8 mouse cellular contexts compared by ENCODE assay signal in the genomic region with DNA sequence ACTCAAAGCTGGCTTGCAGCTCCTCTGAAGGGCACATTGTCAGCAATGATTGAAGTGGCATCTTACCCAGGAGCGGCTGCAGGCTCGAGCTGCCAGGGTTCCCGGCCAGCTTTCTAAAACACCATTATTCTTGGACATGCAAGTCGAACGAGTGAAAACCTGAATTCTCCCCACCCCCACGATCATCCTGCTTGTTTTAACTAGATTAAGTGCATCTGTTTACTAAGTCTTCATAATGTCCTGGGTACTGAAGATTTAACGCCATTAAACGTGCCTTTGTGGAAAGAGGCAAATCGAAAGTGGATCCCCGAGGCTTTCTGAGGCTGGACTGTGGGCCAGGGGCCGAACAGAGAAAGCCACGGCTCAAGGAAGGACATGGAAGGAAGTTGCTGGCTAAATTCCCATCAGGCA.
DNase-seq lines count a peak whose midpoint lies in the region; ATAC-seq and TF ChIP-seq lines count a peak whose summit lies in the region.

No protein-coding gene starts in this region.

- H3K36me3 ChIP-seq in liver, postnatal 0 days (replicated peaks; ENCODE audit: insufficient read depth, low read length) = no peaks in the 10 kb centered on the region
- H3K36me3 ChIP-seq in liver, embryonic 12.5 days = no peaks in the 10 kb centered on the region
- H3K36me3 ChIP-seq in lung, postnatal 0 days (ENCODE audit: insufficient read depth, low read length) = no peaks in the 10 kb centered on the region
- H3K36me3 ChIP-seq in limb, embryonic 10.5 days = no peaks in the 10 kb centered on the region

- TF ChIP-seq CTCF in liver, postnatal 0 days (IDR thresholded peaks at IDR 0.05; ENCODE audit: low read depth) = no peak
- TF ChIP-seq CTCF in embryonic fibroblast, embryonic 13.5 days (IDR thresholded peaks at IDR 0.05; ENCODE audit: borderline replicate concordance, insufficient read depth, low read length) = no peak
- no peak for TF ChIP-seq CTCF in lung, postnatal 0 days (IDR thresholded peaks at IDR 0.05)

- peak; percentile 75 to 94 for DNase-seq in adrenal gland, adult (ENCODE audit: inconsistent age in 2 of 2, low spot score in 1 of 2)
- DNase-seq in adrenal gland, postnatal 4 days (ENCODE audit: low spot score in 2 of 2) = no peak
- no peak for DNase-seq in liver, postnatal 0 days
- DNase-seq in lung, postnatal 0 days (ENCODE audit: low spot score) = peak; percentile 42
- DNase-seq in limb, embryonic 10.5 days (ENCODE audit: low spot score) = no peak
- DNase-seq in urinary bladder, postnatal 36 days (ENCODE audit: low spot score in 2 of 2) = no peak

- no peaks in the 10 kb centered on the region for H3K4me1 ChIP-seq in liver, postnatal 0 days (ENCODE audit: insufficient read depth)
- H3K4me1 ChIP-seq in liver, embryonic 12.5 days = no peaks in the 10 kb centered on the region
- H3K4me1 ChIP-seq in embryonic fibroblast, embryonic 13.5 days (ENCODE audit: control insufficient read depth, insufficient read depth, low read length) = 0 out of 2 replicates have a peak, but pooled peaks cover 2% of the 10 kb centered on the region
- H3K4me1 ChIP-seq in lung, postnatal 0 days (ENCODE audit: insufficient read depth, low read depth, low read length) = peaks cover 11% of the 10 kb centered on the region
- peaks cover 22% of the 10 kb centered on the region for H3K4me1 ChIP-seq in limb, embryonic 10.5 days

- no peak overlapping the region for H3K4me3 ChIP-seq in liver, postnatal 0 days (ENCODE audit: low read depth, low read length)
- no peak overlapping the region for H3K4me3 ChIP-seq in liver, embryonic 12.5 days
- no peak overlapping the region for H3K4me3 ChIP-seq in embryonic fibroblast, embryonic 13.5 days (ENCODE audit: insufficient read depth, low read length)
- peak overlapping the region; percentile 16 for H3K4me3 ChIP-seq in lung, postnatal 0 days (ENCODE audit: low read depth, low read length)
- no peak overlapping the region for H3K4me3 ChIP-seq in limb, embryonic 10.5 days

- ATAC-seq in liver, postnatal 0 days = no peak
- no peak for ATAC-seq in liver, embryonic 12.5 days
- ATAC-seq in lung, postnatal 0 days = no peak

- H3K9ac ChIP-seq in liver, postnatal 0 days (replicated peaks) = no peak overlapping the region
- no peak overlapping the region for H3K9ac ChIP-seq in liver, embryonic 12.5 days
- no peak overlapping the region for H3K9ac ChIP-seq in lung, postnatal 0 days (replicated peaks; ENCODE audit: low read depth)

- H3K9me3 ChIP-seq in liver, postnatal 0 days (ENCODE audit: low read length) = no peaks in the 10 kb centered on the region
- no peaks in the 10 kb centered on the region for H3K9me3 ChIP-seq in liver, embryonic 12.5 days (replicated peaks)
- H3K9me3 ChIP-seq in lung, postnatal 0 days (ENCODE audit: low read length) = no peaks in the 10 kb centered on the region
- H3K9me3 ChIP-seq in limb, embryonic 10.5 days (replicated peaks) = no peaks in the 10 kb centered on the region

- no peak for TF ChIP-seq POLR2A in embryonic fibroblast, embryonic 13.5 days (IDR thresholded peaks at IDR 0.05; ENCODE audit: low read depth, low read length)

- 61% methylated on average over 12 of the region's 12 CpGs for WGBS in liver, postnatal 0 days (ENCODE audit: insufficient replicate concordance)
- 56% methylated on average over 12 of the region's 12 CpGs for WGBS in liver, embryonic 12.5 days (ENCODE audit: insufficient replicate concordance)
- 24% methylated on average over 12 of the region's 12 CpGs for WGBS in lung, postnatal 0 days
- 71% methylated on average over 12 of the region's 12 CpGs for WGBS in limb, embryonic 10.5 days

- no peak overlapping the region for H3K27ac ChIP-seq in liver, postnatal 0 days (ENCODE audit: low read depth)
- no peak overlapping the region for H3K27ac ChIP-seq in liver, embryonic 12.5 days
- peak overlapping the region; percentile 6; the same call in 1 of the 2 replicates for H3K27ac ChIP-seq in embryonic fibroblast, embryonic 13.5 days (ENCODE audit: insufficient read depth, low read length)
- peak overlapping the region; percentile 47 for H3K27ac ChIP-seq in lung, postnatal 0 days (ENCODE audit: low read length)
- H3K27ac ChIP-seq in limb, embryonic 10.5 days = no peak overlapping the region

- peak overlapping the region; percentile 13; the same call in 1 of the 2 replicates for H3K4me2 ChIP-seq in liver, postnatal 0 days (ENCODE audit: low read depth, low read length)
- no peak overlapping the region for H3K4me2 ChIP-seq in liver, embryonic 12.5 days
- H3K4me2 ChIP-seq in lung, postnatal 0 days (replicated peaks; ENCODE audit: low read depth, low read length) = peak overlapping the region; percentile 49

- TF ChIP-seq EP300 in liver, postnatal 0 days (IDR thresholded peaks at IDR 0.05; ENCODE audit: low read depth) = no peak
- TF ChIP-seq EP300 in lung, postnatal 0 days (IDR thresholded peaks at IDR 0.05) = no peak

- peaks cover 37% of the 10 kb centered on the region for H3K27me3 ChIP-seq in liver, postnatal 0 days (ENCODE audit: insufficient read depth, low read length)
- H3K27me3 ChIP-seq in liver, embryonic 12.5 days (replicated peaks) = peaks cover 84% of the 10 kb centered on the region
- H3K27me3 ChIP-seq in lung, postnatal 0 days (replicated peaks; ENCODE audit: insufficient read depth, low read length) = no peaks in the 10 kb centered on the region
- H3K27me3 ChIP-seq in limb, embryonic 10.5 days (ENCODE audit: low read depth, poor library complexity, severe bottlenecking) = peaks cover 95% of the 10 kb centered on the region

Comparison
In these comparisons a context has a peak if more than half of its experiments do, and no peak if none do; other contexts are left out.
1. DNase-seq: peak in adrenal gland, adult (2 of 2) and lung, postnatal 0 days (single experiment); none in adrenal gland, postnatal 4 days (0 of 2), liver, postnatal 0 days (single experiment), limb, embryonic 10.5 days (single experiment) and urinary bladder, postnatal 36 days (0 of 2).
2. H3K27ac ChIP-seq: peak in embryonic fibroblast, embryonic 13.5 days (single experiment) and lung, postnatal 0 days (single experiment); none in liver, postnatal 0 days (single experiment), liver, embryonic 12.5 days (single experiment) and limb, embryonic 10.5 days (single experiment).